Mouse (Mus musculus) lung, postnatal 36 days (tissue): ENCODE results near the gene Megf11.
"Not testable (repeated sequence)": the region's sequence is repeated elsewhere in the genome, so short reads cannot be mapped to it uniquely, and the experiment has no call there.

Experiments used
- DNase-seq: peaks from one replicate; pipeline ENCODE4 v3.0.0; 2022; ENCODE audit warnings: mixed read lengths

Megf11 gene

GRCm38 (mm10) chr9:64471336-64471735, 85.9 kb downstream of the Megf11 start:
- DNase-seq = no peak

GRCm38 (mm10) chr9:64472165-64472564, 86.7 kb downstream of the Megf11 start:
- DNase-seq = no peak

GRCm38 (mm10) chr9:64472743-64473142, 87.3 kb downstream of the Megf11 start:
- no peak for DNase-seq

- no peak for DNase-seq
These were observed 87.7 kb downstream of the Megf11 start for GRCm38 (mm10) chr9:64473170-64473569.

- DNase-seq = no peak
These were observed 88.3 kb downstream of the Megf11 start for GRCm38 (mm10) chr9:64473695-64474094.

- DNase-seq = no peak
These were observed 88.7 kb downstream of the Megf11 start for GRCm38 (mm10) chr9:64474142-64474541.

- no peak for DNase-seq
These were observed 90.5 kb downstream of the Megf11 start for GRCm38 (mm10) chr9:64475942-64476341.

GRCm38 (mm10) chr9:64477397-64477796, 92.0 kb downstream of the Megf11 start:
- DNase-seq = not testable (repeated sequence)

- DNase-seq = no peak
These were observed 96.7 kb downstream of the Megf11 start for GRCm38 (mm10) chr9:64482126-64482525.

GRCm38 (mm10) chr9:64487377-64487776, 102.0 kb downstream of the Megf11 start:
- peak; percentile 11 for DNase-seq

- no peak for DNase-seq
These were observed 109.2 kb downstream of the Megf11 start for GRCm38 (mm10) chr9:64494647-64495046.

- DNase-seq = no peak
These were observed 113.5 kb downstream of the Megf11 start for GRCm38 (mm10) chr9:64498929-64499328.

GRCm38 (mm10) chr9:64501211-64501610, 115.8 kb downstream of the Megf11 start:
- no peak for DNase-seq

- no peak for DNase-seq
These were observed 118.6 kb downstream of the Megf11 start for GRCm38 (mm10) chr9:64503996-64504395.

GRCm38 (mm10) chr9:64504456-64504855, 119.0 kb downstream of the Megf11 start:
- no peak for DNase-seq

- no peak for DNase-seq
These were observed 119.5 kb downstream of the Megf11 start for GRCm38 (mm10) chr9:64504921-64505320.

GRCm38 (mm10) chr9:64506440-64507206, 121.2 kb downstream of the Megf11 start:
- no peak for DNase-seq

GRCm38 (mm10) chr9:64507207-64507517, 121.7 kb downstream of the Megf11 start:
- DNase-seq = no peak

GRCm38 (mm10) chr9:64507995-64508394, 122.6 kb downstream of the Megf11 start:
- DNase-seq = no peak

GRCm38 (mm10) chr9:64514826-64515225, 129.4 kb downstream of the Megf11 start:
- DNase-seq = no peak

- no peak for DNase-seq
These were observed 134.7 kb downstream of the Megf11 start for GRCm38 (mm10) chr9:64519921-64520746.

- DNase-seq = no peak
These were observed 135.4 kb downstream of the Megf11 start for GRCm38 (mm10) chr9:64520747-64521283.

- DNase-seq = no peak
These were observed 138.0 kb downstream of the Megf11 start for GRCm38 (mm10) chr9:64523264-64524045.
